Mouse (Mus musculus) C2C12 (cell line): Measurements from ENCODE around the gene Olfr267. TPM values are rescaled to one million over a fixed set of nuclear protein-coding genes. Genes with fewer than 3 reads are reported as not detected.

Source experiments
- H3K27me3 ChIP-seq: one replicate; pipeline ENCODE4 v1.6.1; 2011; ENCODE audit not compliant: control insufficient read depth, insufficient read depth, insufficient read length
- H3K36me3 ChIP-seq: one replicate; pipeline ENCODE4 v1.6.1; 2011; ENCODE audit not compliant: control insufficient read depth, insufficient read depth
- H3K4me3 ChIP-seq: one replicate; pipeline ENCODE4 v1.5.1; 2011; ENCODE audit warnings: mild to moderate bottlenecking, control low read depth; ENCODE audit not compliant: poor library complexity, insufficient read depth, severe bottlenecking
- H3K79me2 ChIP-seq: one replicate; pipeline ENCODE4 v1.6.1; 2011; ENCODE audit not compliant: control insufficient read depth, insufficient read depth
- H3K79me3 ChIP-seq: one replicate; pipeline ENCODE4 v1.6.1; 2011; ENCODE audit warnings: low read depth, control low read depth
- H3ac ChIP-seq: one replicate; pipeline ENCODE3; 2011; ENCODE audit warnings: low read depth; ENCODE audit not compliant: control insufficient read depth, insufficient read length
- CEBPB ChIP-seq: IDR thresholded peaks from one replicate; pipeline ENCODE4 v1.6.1; 2011; ENCODE audit warnings: low read depth, mild to moderate bottlenecking, control low read depth, moderate library complexity
- CTCF ChIP-seq: IDR thresholded peaks from one replicate; pipeline ENCODE4 v1.5.1; 2011; ENCODE audit not compliant: control insufficient read depth, insufficient read depth, insufficient read length
- FOSL1 ChIP-seq: IDR thresholded peaks from one replicate; pipeline ENCODE4 v1.8.0; 2011; ENCODE audit warnings: mild to moderate bottlenecking, low read length; ENCODE audit not compliant: poor library complexity, insufficient read depth, severe bottlenecking
- MAX ChIP-seq: IDR thresholded peaks from one replicate; pipeline ENCODE4 v1.6.1; 2011; ENCODE audit warnings: mild to moderate bottlenecking, control low read depth
- MYOD1 ChIP-seq: IDR thresholded peaks from one replicate; pipeline ENCODE4 v1.6.1; 2011; ENCODE audit warnings: low read depth; ENCODE audit not compliant: control insufficient read depth, insufficient read length
- MYOG ChIP-seq: IDR thresholded peaks from one replicate; pipeline ENCODE4 v1.6.1; 2011; ENCODE audit not compliant: control insufficient read depth, insufficient read length; ENCODE audit errors: extremely low read depth
- USF1 ChIP-seq: IDR thresholded peaks from one replicate; pipeline ENCODE4 v1.6.1; 2011; ENCODE audit warnings: low read depth, mild to moderate bottlenecking, control low read depth, moderate library complexity
- polyA plus RNA-seq: library from polyadenylated mRNA; unstranded; fragments of >200 nt; fragmentation: generic; extraction: Trizol; gene quantifications from one replicate; pipeline ENCODE4 v1.2.1, GENCODE M21; 2012; ENCODE audit warnings: missing spikeins

Olfr267 gene
- polyA plus RNA-seq, 1 experiment, result 0.04 TPM

DNA sequence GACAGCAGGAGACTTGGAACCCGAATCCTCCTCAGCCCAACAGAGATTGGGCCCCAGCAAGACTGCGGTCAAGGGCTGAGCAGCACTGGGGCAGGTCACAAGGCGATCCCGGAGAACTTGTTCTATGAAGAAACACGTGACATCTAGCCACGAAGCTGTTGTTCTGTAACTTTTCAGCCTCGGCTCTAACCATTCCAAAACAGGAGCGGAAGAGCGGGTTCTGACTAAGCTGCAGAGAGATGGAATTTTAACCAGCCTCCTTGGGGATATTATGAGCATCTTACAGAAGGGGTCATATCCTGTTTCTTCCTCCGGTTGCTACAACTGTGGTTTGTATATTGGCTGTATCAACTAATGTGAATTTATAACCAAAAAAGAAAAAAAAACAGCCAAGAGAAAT lies 38.4 kb downstream of the Olfr267 start:
- H3K27me3 ChIP-seq, result no peaks in the 10 kb centered on the region
- no peak overlapping the region for H3K4me3 ChIP-seq
- no peaks in the 10 kb centered on the region for H3K79me2 ChIP-seq
- no peak overlapping the region for H3ac ChIP-seq
- H3K36me3 ChIP-seq, result no peaks in the 10 kb centered on the region
- TF ChIP-seq FOSL1 (no peak), CEBPB (no peak), CTCF (no peak), USF1 (peak; percentile 23), MYOG (no peak), MYOD1 (no peak), MAX (no peak)
- no peaks in the 10 kb centered on the region for H3K79me3 ChIP-seq

DNA sequence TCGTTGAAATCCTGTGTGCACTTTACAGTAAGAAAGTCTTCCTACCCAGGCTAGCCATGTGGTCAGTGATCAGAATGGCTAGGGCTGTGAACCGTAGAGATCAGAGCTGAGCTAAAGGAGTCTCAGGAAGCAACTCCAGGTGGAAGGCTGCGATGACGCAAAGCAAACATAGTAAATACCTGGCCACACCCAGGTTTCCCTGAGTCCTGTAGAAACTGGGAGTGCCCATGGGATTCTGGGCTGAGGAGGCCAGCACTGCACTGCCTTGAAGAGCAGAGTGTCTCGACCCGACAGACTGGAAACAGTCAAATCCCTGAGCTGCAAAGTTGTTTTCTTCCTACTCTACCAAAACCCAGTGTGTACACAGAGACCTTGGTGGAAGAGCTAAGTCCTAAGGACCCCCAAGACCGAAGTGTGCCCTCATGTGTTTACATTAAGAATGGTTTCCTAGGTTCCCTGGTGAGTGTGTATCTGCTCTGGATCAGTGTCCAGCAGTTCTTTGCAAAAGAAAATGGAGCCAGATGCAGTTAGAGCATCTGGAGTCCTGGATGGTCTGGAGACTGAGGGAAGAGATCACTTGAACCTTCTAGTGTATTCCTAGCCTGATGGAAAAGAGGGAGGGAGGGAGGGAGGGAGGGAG lies 41.8 kb downstream of the Olfr267 start:
- Histone ChIP-seq H3K79me2 (no peaks in the 10 kb centered on the region), H3K4me3 (no peak overlapping the region), H3K27me3 (no peaks in the 10 kb centered on the region), H3ac (no peak overlapping the region), H3K36me3 (no peaks in the 10 kb centered on the region), H3K79me3 (no peaks in the 10 kb centered on the region)
- no peak for TF ChIP-seq CTCF
- no peak for TF ChIP-seq USF1
- no peak for TF ChIP-seq CEBPB
- no peak for TF ChIP-seq MAX
- no peak for TF ChIP-seq MYOD1
- TF ChIP-seq MYOG, result no peak
- TF ChIP-seq FOSL1, result no peak

- no peaks in the 10 kb centered on the region for H3K27me3 ChIP-seq
- no peaks in the 10 kb centered on the region for H3K79me3 ChIP-seq
- no peak for TF ChIP-seq MYOG
- no peak for TF ChIP-seq FOSL1
- TF ChIP-seq USF1, result no peak
- TF ChIP-seq CTCF, result no peak
- TF ChIP-seq MAX, result no peak
- TF ChIP-seq MYOD1, result no peak
- no peak for TF ChIP-seq CEBPB
- no peaks in the 10 kb centered on the region for H3K79me2 ChIP-seq
- H3K4me3 ChIP-seq, result no peak overlapping the region
- no peak overlapping the region for H3ac ChIP-seq
- no peaks in the 10 kb centered on the region for H3K36me3 ChIP-seq
These were observed 50.5 kb downstream of the Olfr267 start for GRCm38 (mm10) chr4:58736867-58737633.

Other genes starting within 250 kb of the Olfr267 start
- gene Lpar1, start 233.8 kb downstream of the Olfr267 start, polyA plus RNA-seq, result 14.4 TPM
- 16.3 TPM for gene Ecpas, start 125.0 kb upstream of the Olfr267 start, polyA plus RNA-seq
- gene Zkscan16, start 155.9 kb upstream of the Olfr267 start, polyA plus RNA-seq, result 0.01 TPM
- 39.6 TPM for gene Ptgr1, start 199.4 kb upstream of the Olfr267 start, polyA plus RNA-seq
- 7.4 TPM for gene Dnajc25, start 207.3 kb upstream of the Olfr267 start, polyA plus RNA-seq
- not detected for gene Gm20503, start 215.5 kb upstream of the Olfr267 start, polyA plus RNA-seq
- gene Gng10, start 247.4 kb upstream of the Olfr267 start, polyA plus RNA-seq, result 102 TPM